Mouse (Mus musculus) neutrophil, adult 65 days (primary cell): ENCODE measurements around the gene Stam2. TPM values are rescaled to one million over a fixed set of nuclear protein-coding genes. Genes with fewer than 3 reads are reported as not detected.

ENCODE experiments used
- total RNA-seq: library from RNA; stranded (reverse); gene quantifications from 2 replicates; pipeline ENCODE4 v1.2.4, GENCODE M21; 2023

Gene Stam2
- total RNA-seq: 23.0 and 39.2 TPM in 2 replicates

DNA sequence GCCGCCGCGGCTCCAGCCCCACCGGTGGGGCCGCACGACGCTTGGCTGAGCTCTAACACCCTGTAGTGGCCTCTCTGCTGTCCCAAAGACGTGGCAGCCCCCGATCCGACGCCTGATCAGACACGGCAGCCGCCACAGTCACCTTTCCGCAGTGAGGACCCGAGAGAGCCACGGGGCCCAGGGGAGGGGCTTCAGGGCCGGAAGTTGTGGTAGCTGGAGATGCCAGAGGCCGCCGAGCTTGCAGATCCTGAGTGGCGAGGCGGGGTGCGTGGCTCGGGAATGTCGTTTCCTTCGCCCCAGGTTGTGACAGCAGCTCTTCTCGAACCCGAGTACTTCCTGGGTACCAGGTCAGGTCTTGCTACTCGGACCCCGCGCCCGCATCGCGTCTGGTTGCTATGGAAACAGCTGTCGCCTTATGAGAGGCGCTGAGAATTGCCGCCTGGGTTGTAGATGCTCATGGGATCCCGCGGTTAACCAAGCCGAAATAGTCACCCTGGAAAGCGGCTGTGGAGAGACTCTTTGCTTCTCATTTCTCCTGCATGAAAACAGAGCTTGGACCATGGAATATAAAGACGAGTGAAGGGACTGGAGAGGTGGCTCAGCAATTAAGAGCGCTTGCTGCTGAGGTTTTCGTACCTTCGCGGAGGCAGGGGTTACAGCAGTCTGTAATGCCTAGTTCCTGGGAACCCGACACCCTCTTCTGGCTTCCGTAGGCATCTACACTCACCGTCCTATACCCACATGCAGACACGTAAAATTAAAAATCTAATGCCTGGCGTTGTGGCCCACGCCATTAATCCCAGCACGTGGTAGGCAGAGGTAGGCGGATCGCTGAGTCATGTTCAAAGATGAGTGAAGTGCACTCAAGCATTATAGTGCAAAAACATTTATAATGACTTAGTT, at the start of gene Stam2:
TSS of gene Stam2 (minus strand) at position 26 of the 903 bp plus-strand sequence.

DNA sequence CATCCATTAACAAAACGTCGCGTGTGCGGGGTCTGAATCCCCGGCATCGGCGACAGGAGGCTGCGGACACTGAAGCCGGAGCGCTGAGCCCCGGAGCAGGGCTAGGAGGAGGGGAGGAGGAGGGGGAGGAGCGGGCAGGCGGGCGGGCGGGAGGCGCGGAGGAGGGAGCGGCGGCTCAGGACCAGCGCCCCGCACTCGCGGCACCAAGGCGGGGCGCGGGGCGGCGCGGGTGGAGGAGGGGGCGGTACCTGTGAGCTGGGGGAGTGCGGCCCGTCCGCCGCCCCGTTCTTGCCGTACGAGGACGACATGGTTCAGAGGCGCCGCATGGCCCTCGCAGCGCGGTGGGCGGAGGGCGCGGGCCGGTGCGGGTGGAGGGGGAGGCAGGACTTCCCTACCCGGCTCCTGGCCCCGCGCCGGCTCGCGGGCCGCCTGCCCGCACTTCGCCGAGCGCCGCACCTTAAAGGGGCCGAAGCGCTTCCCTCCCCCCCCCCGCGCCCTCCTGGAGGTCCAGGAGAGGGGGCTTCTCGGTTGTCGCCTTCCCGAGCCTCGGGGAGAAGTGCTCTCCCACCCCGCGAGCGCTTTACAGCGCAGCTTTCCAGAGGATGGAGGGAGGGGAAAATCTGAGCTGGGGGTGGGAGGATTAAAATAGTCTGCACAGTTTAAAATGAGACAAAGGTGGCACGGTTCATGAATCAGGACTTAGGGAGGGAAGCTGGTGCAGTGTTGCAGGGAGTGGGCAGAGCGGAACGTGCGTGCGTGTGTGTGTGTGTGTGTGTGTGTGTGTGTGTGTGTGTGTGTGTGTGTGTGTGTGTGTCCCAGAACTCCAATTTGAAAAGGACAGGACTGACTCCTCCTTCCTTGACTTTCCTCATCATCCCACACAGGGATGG, 65.8 kb downstream of the Stam2 start, which contains the start of gene Cacnb4:
TSS of gene Cacnb4 (minus strand) at position 809 of the 890 bp plus-strand sequence.

Other genes with a start within 250 kb of the Stam2 start
- not detected in 2 replicates for gene Cacnb4, start 65.5 kb downstream of the Stam2 start, total RNA-seq
- 33.2 and 35.9 TPM in 2 replicates for gene Fmnl2, start 115.6 kb upstream of the Stam2 start, total RNA-seq